Mouse (Mus musculus): ENCODE measurements around the gene Nabp1.

GRCm38 (mm10) chr1:51466385-51466784, 11.8 kb downstream of the Nabp1 start:
- TF ChIP-seq CTCF (IDR thresholded peaks at IDR 0.05; ENCODE audit: insufficient read depth, low read depth, low read length) (no peak), POLR2A (IDR thresholded peaks at IDR 0.05; ENCODE audit: insufficient read depth, low read depth, low read length) (no peak)

Measured in olfactory bulb, adult 2 months (tissue).